Mouse (Mus musculus): ENCODE data around the gene Uncx.
"Not testable (repeated sequence)": the region's sequence is repeated elsewhere in the genome, so short reads cannot be mapped to it uniquely, and the experiment has no call there.

Uncx gene

GRCm38 (mm10) chr5:139561363-139562001, 18.2 kb downstream of the Uncx start:
- no peak for DNase-seq (ENCODE audit: low spot score in 2 of 2)

GRCm38 (mm10) chr5:139564663-139565062, 21.4 kb downstream of the Uncx start:
- DNase-seq (ENCODE audit: low spot score in 2 of 2) = no peak

GRCm38 (mm10) chr5:139565462-139565861, 22.2 kb downstream of the Uncx start:
- no peak for DNase-seq (ENCODE audit: low spot score in 2 of 2)

- no peak for DNase-seq (ENCODE audit: low spot score in 2 of 2)
These were observed 23.5 kb downstream of the Uncx start for GRCm38 (mm10) chr5:139566640-139567399.

GRCm38 (mm10) chr5:139568079-139568478, 24.8 kb downstream of the Uncx start:
- DNase-seq (ENCODE audit: low spot score in 2 of 2) = no peak

GRCm38 (mm10) chr5:139572526-139572925, 29.2 kb downstream of the Uncx start:
- no peak for DNase-seq (ENCODE audit: low spot score in 2 of 2)

GRCm38 (mm10) chr5:139573606-139574311, 30.5 kb downstream of the Uncx start:
- no peak for DNase-seq (ENCODE audit: low spot score in 2 of 2)

- DNase-seq (ENCODE audit: low spot score in 2 of 2) = no peak
These were observed 31.8 kb downstream of the Uncx start for GRCm38 (mm10) chr5:139575054-139575453.

- DNase-seq (ENCODE audit: low spot score in 2 of 2) = no peak
These were observed 37.0 kb downstream of the Uncx start for GRCm38 (mm10) chr5:139580171-139580743.

- no peak for DNase-seq (ENCODE audit: low spot score in 2 of 2)
These were observed 38.1 kb downstream of the Uncx start for GRCm38 (mm10) chr5:139581308-139581868.

- no peak for DNase-seq (ENCODE audit: low spot score in 2 of 2)
These were observed 41.9 kb downstream of the Uncx start for GRCm38 (mm10) chr5:139584971-139585747.

GRCm38 (mm10) chr5:139585748-139586060, 42.4 kb downstream of the Uncx start:
- no peak for DNase-seq (ENCODE audit: low spot score in 2 of 2)

GRCm38 (mm10) chr5:139587459-139587858, 44.2 kb downstream of the Uncx start:
- DNase-seq (ENCODE audit: low spot score in 2 of 2) = not testable (repeated sequence)

GRCm38 (mm10) chr5:139590682-139591360, 47.5 kb downstream of the Uncx start:
- not testable (repeated sequence) for DNase-seq (ENCODE audit: low spot score in 2 of 2)

- no peak for DNase-seq (ENCODE audit: low spot score in 2 of 2)
These were observed 48.7 kb downstream of the Uncx start for GRCm38 (mm10) chr5:139592011-139592410.

GRCm38 (mm10) chr5:139592850-139593249, 49.6 kb downstream of the Uncx start:
- DNase-seq (ENCODE audit: low spot score in 2 of 2) = no peak

- DNase-seq (ENCODE audit: low spot score in 2 of 2) = no peak
These were observed 50.5 kb downstream of the Uncx start for GRCm38 (mm10) chr5:139593746-139594145.

- no peak for DNase-seq (ENCODE audit: low spot score in 2 of 2)
These were observed 51.7 kb downstream of the Uncx start for GRCm38 (mm10) chr5:139595001-139595400.
